Mouse (Mus musculus) forebrain, embryonic 16.5 days (tissue): ENCODE data around the gene Hspg2. TPM values are rescaled to one million over a fixed set of nuclear protein-coding genes. Genes with fewer than 3 reads are reported as not detected.

Experiments
- ATAC-seq: fragments of 200-750 bp; cut with Nextera tagmentation; 2 replicates; pipeline ENCODE4 v1.8.0; 2017; ENCODE audit warnings: mild to moderate bottlenecking, moderate library complexity
- H3K27ac ChIP-seq: fragments of 300-500 bp; sonication (generic); 2 replicates; pipeline ENCODE4 v1.5.1; 2014; ENCODE audit warnings: low read length, control low read depth
- H3K27me3 ChIP-seq: fragments of 300-500 bp; sonication (generic); replicated peaks from 2 replicates; pipeline ENCODE4 v1.6.1; 2014; ENCODE audit warnings: low read length; ENCODE audit not compliant: control insufficient read depth, insufficient read depth
- H3K36me3 ChIP-seq: fragments of 300-500 bp; sonication (generic); 2 replicates; pipeline ENCODE4 v1.6.1; 2014; ENCODE audit not compliant: control insufficient read depth, insufficient read depth
- H3K4me1 ChIP-seq: fragments of 300-500 bp; sonication (generic); replicated peaks from 2 replicates; pipeline ENCODE4 v1.6.1; 2014; ENCODE audit warnings: low read length; ENCODE audit not compliant: control insufficient read depth, insufficient read depth
- H3K4me2 ChIP-seq: fragments of 300-500 bp; sonication (generic); 2 replicates; pipeline ENCODE4 v1.6.1; 2014; ENCODE audit warnings: mild to moderate bottlenecking, low read length, control low read depth
- H3K4me3 ChIP-seq: fragments of 300-500 bp; sonication (generic); replicated peaks from 2 replicates; pipeline ENCODE4 v1.5.1; 2014; ENCODE audit warnings: mild to moderate bottlenecking, low read length, control low read depth
- H3K9ac ChIP-seq: fragments of 300-500 bp; sonication (generic); replicated peaks from 2 replicates; pipeline ENCODE4 v1.6.1; 2014; ENCODE audit warnings: low read depth, low read length, control low read depth
- H3K9me3 ChIP-seq: fragments of 300-500 bp; sonication (generic); 2 replicates; pipeline ENCODE4 v1.6.1; 2016; ENCODE audit warnings: low read length; ENCODE audit not compliant: control insufficient read depth
- WGBS: fragments of 180-500 bp; shearing (Covaris S2); extraction: QIAGEN DNeasy Blood & Tissue Kit; methylation state at CpG from one replicate; pipeline ENCODE4 v1.1.7; 2014; 5-methylcytosine and 5-hydroxymethylcytosine counted together
- polyA plus RNA-seq: library from polyadenylated mRNA; unstranded; fragments of >200 nt; fragmentation: Nextera tagmentation; extraction: Ambion mirVana; gene quantifications from 2 replicates; pipeline ENCODE4 v1.2.1, GENCODE M21; 2015

Gene Hspg2
- polyA plus RNA-seq, 1 experiment from 2014 or later: 3.2 TPM

DNA sequence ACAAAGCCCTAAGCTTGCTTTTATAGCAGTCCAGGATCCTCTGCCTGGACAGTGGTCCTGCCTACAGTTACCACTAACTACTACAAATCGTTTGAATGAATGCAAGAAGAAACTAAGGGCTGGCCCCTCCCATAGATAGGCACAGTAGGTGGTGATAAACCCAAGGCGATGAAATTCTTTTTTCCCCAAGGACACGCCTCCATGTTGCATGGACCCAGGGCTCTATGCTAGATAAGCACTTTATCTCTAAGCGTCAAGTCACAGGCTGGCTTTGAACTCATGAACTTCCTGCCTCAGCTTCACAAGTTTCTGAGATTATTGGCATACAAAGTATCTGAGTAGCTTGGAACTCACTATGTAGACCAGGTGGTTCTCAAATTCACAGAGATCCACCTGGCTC, 11.3 kb upstream of the Hspg2 start:
- no peak overlapping the region for H3K9ac ChIP-seq
- H3K9me3 ChIP-seq: no peaks in the 10 kb centered on the region
- no peaks in the 10 kb centered on the region for H3K36me3 ChIP-seq
- no peak overlapping the region for H3K4me2 ChIP-seq
- ATAC-seq: no peak
- H3K4me3 ChIP-seq: no peak overlapping the region
- H3K27ac ChIP-seq: no peak overlapping the region
- 79% methylated on average over 4 of the region's 4 CpGs for WGBS
- H3K4me1 ChIP-seq: no peaks in the 10 kb centered on the region
- no peaks in the 10 kb centered on the region for H3K27me3 ChIP-seq

DNA sequence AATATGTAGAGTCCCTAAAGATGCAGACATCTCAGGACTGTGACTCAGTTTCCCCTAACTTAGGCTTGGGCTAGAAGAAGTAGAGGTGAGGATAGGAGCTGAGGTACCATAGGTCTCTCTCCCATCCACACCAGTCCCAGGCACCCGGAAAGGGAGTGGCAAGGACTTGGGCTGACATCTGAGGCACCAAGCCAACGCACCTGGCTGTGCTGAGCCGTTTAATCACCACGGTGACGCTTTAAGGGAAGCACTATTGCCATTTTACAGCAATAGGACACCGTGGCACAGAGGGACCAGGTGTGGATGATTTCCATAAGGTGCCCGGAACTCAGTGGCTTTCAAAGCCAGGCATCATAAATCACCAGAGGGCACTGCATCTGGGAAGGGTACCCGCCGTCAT, 10.3 kb upstream of the Hspg2 start:
- H3K36me3 ChIP-seq: no peaks in the 10 kb centered on the region
- WGBS: 87% methylated on average over 9 of the region's 9 CpGs
- no peak for ATAC-seq
- H3K9me3 ChIP-seq: no peaks in the 10 kb centered on the region
- H3K27me3 ChIP-seq: no peaks in the 10 kb centered on the region
- H3K4me1 ChIP-seq: no peaks in the 10 kb centered on the region
- H3K4me2 ChIP-seq: no peak overlapping the region
- H3K27ac ChIP-seq: no peak overlapping the region
- no peak overlapping the region for H3K9ac ChIP-seq
- H3K4me3 ChIP-seq: no peak overlapping the region

DNA sequence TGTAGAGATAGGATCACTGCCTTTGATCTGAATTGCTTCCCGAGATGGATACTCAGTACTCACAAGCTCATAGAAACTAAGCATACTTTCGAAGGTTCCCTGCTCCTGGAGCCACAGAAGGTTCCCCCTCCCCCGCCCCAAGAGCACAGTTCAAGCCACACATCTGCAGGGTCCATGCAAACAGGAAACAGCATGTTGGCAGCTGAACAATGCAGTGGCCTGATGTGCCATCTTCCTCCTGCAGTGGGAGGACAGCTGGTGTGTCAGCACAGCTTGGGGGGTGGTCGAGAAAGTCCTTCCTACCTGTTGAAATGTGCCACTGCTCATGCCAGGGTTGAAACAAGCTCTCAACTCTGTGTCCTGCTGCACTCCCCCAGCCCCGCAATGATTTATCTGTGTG, 9.7 kb upstream of the Hspg2 start:
- no peaks in the 10 kb centered on the region for H3K27me3 ChIP-seq
- no peaks in the 10 kb centered on the region for H3K36me3 ChIP-seq
- no peak for ATAC-seq
- H3K4me3 ChIP-seq: no peak overlapping the region
- no peaks in the 10 kb centered on the region for H3K4me1 ChIP-seq
- WGBS: 82% methylated on average over 5 of the region's 5 CpGs
- no peak overlapping the region for H3K4me2 ChIP-seq
- no peak overlapping the region for H3K27ac ChIP-seq
- no peak overlapping the region for H3K9ac ChIP-seq
- H3K9me3 ChIP-seq: no peaks in the 10 kb centered on the region

DNA sequence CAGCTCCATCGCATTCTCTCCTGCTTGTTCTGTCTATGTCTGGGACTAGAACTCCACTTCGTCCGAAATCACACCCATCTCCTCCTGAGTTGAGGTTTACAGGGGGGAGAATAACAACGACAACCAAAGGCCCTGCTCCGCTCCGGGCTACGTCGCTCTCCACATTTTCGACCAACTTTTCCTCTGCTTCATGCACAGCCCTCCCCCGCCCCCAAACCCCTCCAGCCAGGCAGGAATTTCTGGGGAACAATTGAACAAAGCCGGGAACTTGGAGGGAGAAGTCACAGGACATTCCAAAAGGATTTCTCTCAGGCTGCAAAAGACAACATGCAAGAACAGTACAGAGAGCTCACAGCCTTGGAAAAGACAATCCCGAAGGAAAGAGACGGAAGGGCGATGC, 7.9 kb upstream of the Hspg2 start:
- ATAC-seq: no peak
- Histone ChIP-seq H3K9me3 (no peaks in the 10 kb centered on the region), H3K4me1 (no peaks in the 10 kb centered on the region), H3K27ac (no peak overlapping the region), H3K4me2 (no peak overlapping the region), H3K4me3 (no peak overlapping the region), H3K36me3 (no peaks in the 10 kb centered on the region), H3K27me3 (no peaks in the 10 kb centered on the region), H3K9ac (no peak overlapping the region)
- 58% methylated on average over 14 of the region's 14 CpGs for WGBS

DNA sequence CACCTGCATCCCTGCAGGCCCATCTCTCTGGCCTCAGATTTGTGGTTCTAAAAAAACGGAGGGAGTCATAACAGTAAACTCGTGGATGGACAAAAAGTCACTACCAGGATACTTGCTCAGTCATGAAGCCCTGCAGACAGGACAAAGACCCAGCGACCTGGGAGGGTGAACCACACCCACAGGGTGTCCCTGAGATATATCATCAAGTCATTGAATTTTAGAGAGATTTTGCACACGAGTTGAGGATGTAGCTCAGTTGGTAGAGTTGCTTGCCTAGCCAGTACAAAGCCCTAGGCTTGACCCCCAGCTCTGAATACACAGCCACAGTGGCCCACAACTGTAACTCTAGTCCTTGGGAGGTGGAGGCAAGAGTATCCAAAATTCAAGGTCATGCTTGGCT, 7.4 kb upstream of the Hspg2 start:
- H3K4me2 ChIP-seq: no peak overlapping the region
- no peak overlapping the region for H3K4me3 ChIP-seq
- no peak overlapping the region for H3K27ac ChIP-seq
- H3K4me1 ChIP-seq: no peaks in the 10 kb centered on the region
- no peaks in the 10 kb centered on the region for H3K27me3 ChIP-seq
- H3K9ac ChIP-seq: no peak overlapping the region
- WGBS: 82% methylated on average over 4 of the region's 4 CpGs
- no peak for ATAC-seq
- no peaks in the 10 kb centered on the region for H3K36me3 ChIP-seq
- H3K9me3 ChIP-seq: no peaks in the 10 kb centered on the region

DNA sequence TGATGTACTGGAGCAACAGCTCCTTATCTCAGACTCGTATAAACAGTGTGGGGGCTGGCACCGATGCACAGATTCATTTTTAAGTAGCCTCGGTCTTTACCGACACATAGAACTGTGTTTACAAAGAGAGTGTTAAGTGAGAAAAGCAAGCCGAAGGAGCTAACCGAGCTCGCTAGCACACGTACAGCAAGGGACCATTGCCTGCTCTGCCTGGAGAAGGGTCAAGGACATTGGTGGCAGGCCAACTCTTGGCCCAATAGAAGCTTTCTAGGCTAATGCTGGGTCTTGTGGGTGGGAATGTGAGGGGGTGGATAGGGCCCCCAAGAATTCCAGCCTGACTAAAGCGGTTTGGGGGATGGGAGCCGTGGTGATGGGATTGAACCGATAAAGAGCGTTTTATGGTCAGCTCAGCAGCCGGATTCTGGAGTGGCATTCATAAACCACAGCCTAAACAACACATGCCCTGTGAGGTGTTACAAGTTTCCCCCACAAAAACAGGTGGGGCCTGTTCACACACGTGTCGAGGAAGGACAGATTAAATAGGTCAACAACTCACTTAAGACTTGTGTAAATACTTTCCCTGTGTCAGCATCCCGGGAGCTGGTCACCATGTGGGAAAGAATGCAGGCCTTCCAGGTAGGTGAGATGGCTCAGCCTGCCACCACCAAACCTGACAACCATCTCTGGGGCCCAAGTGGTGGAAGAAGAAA, 6.4 kb upstream of the Hspg2 start:
- ATAC-seq: no peak
- Histone ChIP-seq H3K9me3 (no peaks in the 10 kb centered on the region), H3K9ac (no peak overlapping the region), H3K4me2 (no peak overlapping the region), H3K27me3 (no peaks in the 10 kb centered on the region), H3K4me1 (no peaks in the 10 kb centered on the region), H3K4me3 (no peak overlapping the region), H3K36me3 (no peaks in the 10 kb centered on the region), H3K27ac (no peak overlapping the region)
- 90% methylated on average over 16 of the region's 16 CpGs for WGBS

DNA sequence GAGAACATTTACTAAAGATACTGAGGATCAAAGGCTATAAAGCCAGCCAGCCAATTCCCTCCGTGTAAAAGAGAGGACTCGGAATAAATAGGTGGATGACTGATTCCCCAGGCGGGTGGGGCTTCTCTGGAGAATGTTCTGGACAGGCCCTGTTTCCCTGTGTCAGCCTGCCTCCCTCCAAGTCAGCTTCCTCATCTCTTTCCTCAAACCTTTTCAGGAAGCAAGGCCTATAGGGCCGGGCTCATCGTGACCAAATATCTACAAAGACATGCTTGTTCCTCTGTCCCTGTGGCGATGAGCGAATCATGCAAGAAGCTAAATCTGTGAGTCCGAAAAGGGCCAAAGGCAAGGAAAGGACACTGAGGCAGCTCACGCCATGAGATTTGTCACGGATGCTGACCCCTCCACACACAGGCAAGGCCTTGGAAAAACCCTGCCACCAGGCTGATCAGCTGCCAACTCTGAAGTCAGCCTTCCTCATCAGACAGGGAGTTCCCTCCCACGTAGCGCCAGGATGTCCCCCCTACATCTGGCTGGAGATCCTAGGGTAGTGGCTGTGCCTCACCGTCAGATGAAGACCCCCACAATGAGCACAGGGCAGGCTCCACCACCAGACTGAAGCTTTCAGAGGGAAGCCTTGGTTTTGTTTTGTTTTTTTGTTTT, 3.3 kb upstream of the Hspg2 start:
- no peak for ATAC-seq
- H3K4me3 ChIP-seq: no peak overlapping the region
- peaks cover 13% of the 10 kb centered on the region for H3K4me1 ChIP-seq
- H3K9me3 ChIP-seq: no peaks in the 10 kb centered on the region
- WGBS: 75% methylated on average over 13 of the region's 13 CpGs
- no peak overlapping the region for H3K4me2 ChIP-seq
- H3K9ac ChIP-seq: no peak overlapping the region
- H3K27me3 ChIP-seq: no peaks in the 10 kb centered on the region
- H3K36me3 ChIP-seq: no peaks in the 10 kb centered on the region
- no peak overlapping the region for H3K27ac ChIP-seq

DNA sequence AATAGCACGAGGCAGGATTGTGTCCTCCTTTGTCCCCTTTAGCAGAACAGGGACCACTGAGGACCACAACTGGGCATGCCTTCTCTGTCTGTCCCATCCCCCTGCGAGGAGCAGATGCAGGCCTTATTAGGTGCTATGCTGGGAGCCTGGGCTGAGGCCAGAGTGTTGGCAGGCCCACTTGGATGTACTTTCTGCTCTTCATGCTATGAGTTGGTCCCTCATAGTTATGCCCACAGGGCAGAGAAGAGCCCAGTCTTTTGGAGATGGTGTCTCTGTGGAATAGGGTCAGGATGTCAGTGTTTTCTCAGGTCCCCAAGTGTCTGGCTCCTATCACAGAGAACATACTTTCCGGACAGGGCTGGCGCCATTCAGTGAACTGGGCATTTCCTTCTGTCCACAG, 1.6 kb upstream of the Hspg2 start:
- Histone ChIP-seq H3K36me3 (no peaks in the 10 kb centered on the region), H3K4me1 (peaks cover 13% of the 10 kb centered on the region), H3K4me3 (no peak overlapping the region), H3K4me2 (no peak overlapping the region), H3K9ac (no peak overlapping the region), H3K27me3 (no peaks in the 10 kb centered on the region), H3K9me3 (no peaks in the 10 kb centered on the region), H3K27ac (no peak overlapping the region)
- ATAC-seq: no peak
- 73% methylated on average over 4 of the region's 4 CpGs for WGBS

DNA sequence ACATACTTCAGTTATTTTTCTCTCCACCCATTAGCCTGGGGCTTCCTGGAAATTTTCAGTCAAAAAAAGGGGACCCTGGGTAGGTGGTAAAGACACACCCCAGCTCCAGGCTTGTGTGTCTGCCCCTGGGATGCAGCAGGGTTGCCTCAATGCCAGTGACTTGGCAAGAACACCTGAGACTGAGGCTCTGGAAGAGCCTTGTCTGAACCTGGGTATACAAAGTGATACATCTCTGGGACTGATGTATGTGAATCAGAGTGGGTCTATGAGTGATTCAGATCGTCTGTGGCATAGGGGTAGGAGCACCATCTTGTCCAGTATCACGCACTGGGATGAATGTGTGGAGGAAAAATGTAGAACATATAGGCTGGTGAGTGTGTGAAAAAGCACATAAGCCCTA, 1.0 kb upstream of the Hspg2 start:
- Histone ChIP-seq H3K4me3 (no peak overlapping the region), H3K4me1 (peaks cover 13% of the 10 kb centered on the region), H3K27ac (no peak overlapping the region), H3K9me3 (no peaks in the 10 kb centered on the region), H3K27me3 (no peaks in the 10 kb centered on the region), H3K4me2 (no peak overlapping the region), H3K9ac (no peak overlapping the region), H3K36me3 (no peaks in the 10 kb centered on the region)
- 84% methylated on average over 2 of the region's 2 CpGs for WGBS
- no peak for ATAC-seq
